Mouse (Mus musculus): ENCODE results near the gene Cenpp.

Cenpp gene

GRCm38 (mm10) chr13:49507176-49507575 is 145.4 kb downstream of the Cenpp start:
- DNase-seq: peak in 1 of 2 experiments; percentile 30

- no peak for DNase-seq
These were observed 146.8 kb downstream of the Cenpp start for GRCm38 (mm10) chr13:49505776-49506175.

- no peak for DNase-seq
These were observed 148.1 kb downstream of the Cenpp start, which contains the start of gene Ecm2 for GRCm38 (mm10) chr13:49504510-49504909. TSS of gene Ecm2 (plus strand) at chr13:49504810.

GRCm38 (mm10) chr13:49492376-49493368 is 159.9 kb downstream of the Cenpp start, which contains the start of gene Tes3-ps:
TSS of gene Tes3-ps (plus strand) at chr13:49493318.
- DNase-seq: no peak

GRCm38 (mm10) chr13:49485388-49485787 is 167.2 kb downstream of the Cenpp start:
- no peak for DNase-seq

GRCm38 (mm10) chr13:49480551-49480950 is 172.0 kb downstream of the Cenpp start:
- no peak for DNase-seq

GRCm38 (mm10) chr13:49480057-49480456 is 172.5 kb downstream of the Cenpp start:
- peak; percentile 89 to 93 for DNase-seq

GRCm38 (mm10) chr13:49479399-49479798 is 173.2 kb downstream of the Cenpp start:
- peak; percentile 28 to 58 for DNase-seq

GRCm38 (mm10) chr13:49478851-49479374 is 173.7 kb downstream of the Cenpp start:
- no peak for DNase-seq

- DNase-seq: no peak
These were observed 174.7 kb downstream of the Cenpp start for GRCm38 (mm10) chr13:49477887-49478286.

- DNase-seq: no peak
These were observed 179.9 kb downstream of the Cenpp start for GRCm38 (mm10) chr13:49472676-49473005.

GRCm38 (mm10) chr13:49471981-49472675 is 180.5 kb downstream of the Cenpp start:
- peak; percentile 43 to 58 for DNase-seq

GRCm38 (mm10) chr13:49470806-49471205 is 181.8 kb downstream of the Cenpp start:
- DNase-seq: peak in 1 of 2 experiments; percentile 38

GRCm38 (mm10) chr13:49470319-49470718 is 182.3 kb downstream of the Cenpp start:
- no peak for DNase-seq

- DNase-seq: no peak
These were observed 183.6 kb downstream of the Cenpp start for GRCm38 (mm10) chr13:49469002-49469401.

- no peak for DNase-seq
These were observed 185.0 kb downstream of the Cenpp start for GRCm38 (mm10) chr13:49467585-49467984.

GRCm38 (mm10) chr13:49466393-49467075 is 186.1 kb downstream of the Cenpp start:
- DNase-seq: no peak

- no peak for DNase-seq
These were observed 186.7 kb downstream of the Cenpp start for GRCm38 (mm10) chr13:49465875-49466274.

- DNase-seq: no peak
These were observed 189.7 kb downstream of the Cenpp start for GRCm38 (mm10) chr13:49462921-49463320.

- DNase-seq: peak; percentile 38 to 58
These were observed 191.0 kb downstream of the Cenpp start for GRCm38 (mm10) chr13:49461458-49462132.

GRCm38 (mm10) chr13:49460692-49461414 is 191.7 kb downstream of the Cenpp start:
- DNase-seq: peak; percentile 28 to 42

Data from lung, adult 18-20 months (tissue).